Mouse (Mus musculus) liver, embryonic 14.5 days (tissue): ENCODE measurements around the gene Stpg2.

Experiments
- CTCF ChIP-seq: IDR thresholded peaks from 2 replicates; pipeline ENCODE4 v1.5.1; 2016; ENCODE audit warnings: antibody characterized with exemption, low read depth, control low read depth
- EP300 ChIP-seq: IDR thresholded peaks from 2 replicates; pipeline ENCODE4 v1.6.1; 2016; ENCODE audit warnings: antibody characterized with exemption, low read depth

GRCm38 (mm10) chr3:139380494-139380893 lies 175.0 kb downstream of the Stpg2 start:
- no peak for TF ChIP-seq CTCF
- no peak for TF ChIP-seq EP300
